Mouse (Mus musculus) brown adipose tissue, adult 24 weeks (tissue): ENCODE results near the gene Ildr2. TPM values are rescaled to one million over a fixed set of nuclear protein-coding genes. Genes with fewer than 3 reads are reported as not detected.

Experiments
- H3K27ac ChIP-seq: fragments of 200-500 bp; replicated peaks from 2 replicates; pipeline ENCODE4 v1.5.1; 2012; ENCODE audit warnings: low read depth, mild to moderate bottlenecking, low read length
- H3K4me1 ChIP-seq: fragments of 200-500 bp; 2 replicates; pipeline ENCODE4 v1.6.1; 2012; ENCODE audit warnings: low read length, mixed read lengths; ENCODE audit not compliant: control insufficient read depth, insufficient read depth, insufficient read length
- H3K4me3 ChIP-seq: fragments of 200-500 bp; 2 replicates; pipeline ENCODE4 v1.5.1; 2012; ENCODE audit warnings: low read depth, mild to moderate bottlenecking, low read length, moderate library complexity; ENCODE audit not compliant: insufficient read depth
- polyA plus RNA-seq: library from polyadenylated mRNA; stranded (reverse); fragments of >200 nt; gene quantifications from 2 replicates; pipeline ENCODE4 v1.2.4, GENCODE M21; 2012; ENCODE audit not compliant: missing spikeins, insufficient read depth, insufficient read length

The Ildr2 gene
- polyA plus RNA-seq, 1 experiment: 2.0 TPM

DNA sequence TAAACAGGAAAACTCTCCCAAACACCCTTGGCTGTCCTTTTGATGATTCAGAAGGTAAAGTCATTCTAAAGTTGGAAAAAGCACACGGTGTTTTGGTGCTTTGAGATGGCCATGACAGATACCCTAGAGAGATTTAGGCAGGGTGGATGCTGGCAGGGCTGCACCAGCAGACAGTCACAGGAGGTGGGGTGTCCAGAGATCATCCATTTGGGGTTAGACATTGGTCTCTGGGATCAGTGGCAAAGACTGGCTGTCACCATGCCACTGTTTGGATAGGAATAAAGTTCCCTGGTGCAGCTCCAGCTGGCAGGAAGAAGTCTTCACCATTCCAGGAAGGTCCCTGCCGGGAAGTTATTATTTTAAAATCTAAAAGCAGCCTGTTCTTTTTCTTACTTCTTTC, 24.8 kb downstream of the Ildr2 start:
- Histone ChIP-seq H3K4me3 (no peak overlapping the region), H3K4me1 (peaks cover 8% of the 10 kb centered on the region), H3K27ac (no peak overlapping the region)

DNA sequence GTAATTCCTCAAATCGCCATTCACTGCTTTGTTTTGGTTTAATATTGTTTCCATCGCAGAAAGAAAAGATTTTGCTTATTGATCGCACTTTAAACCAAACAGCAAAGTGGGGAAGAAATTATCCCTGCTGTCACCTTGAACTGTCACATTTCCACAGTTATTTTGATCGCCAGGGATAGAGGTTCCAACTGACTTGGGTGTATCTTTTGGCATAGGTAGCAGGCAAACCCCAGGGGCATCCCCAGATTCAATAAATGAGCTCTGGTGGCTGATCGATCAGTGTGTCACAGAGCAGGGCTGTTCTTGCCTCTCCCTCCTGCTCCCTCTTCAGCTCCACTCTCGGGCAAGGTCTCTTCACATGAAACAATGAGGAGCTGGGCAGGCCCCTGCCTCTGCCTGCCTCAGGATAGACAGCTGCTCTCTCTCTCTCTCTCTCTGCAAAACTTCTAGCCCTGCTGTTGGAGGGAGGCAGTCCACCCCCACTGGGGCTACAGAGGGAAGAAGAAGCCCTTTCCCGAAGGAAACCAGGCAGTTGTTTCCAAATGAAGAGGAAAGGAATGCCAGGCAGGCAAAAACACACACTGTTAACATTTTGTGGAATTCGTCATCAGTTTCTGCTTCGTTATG, 25.8 kb downstream of the Ildr2 start:
- peaks cover 8% of the 10 kb centered on the region for H3K4me1 ChIP-seq
- no peak overlapping the region for H3K4me3 ChIP-seq
- H3K27ac ChIP-seq: no peak overlapping the region

DNA sequence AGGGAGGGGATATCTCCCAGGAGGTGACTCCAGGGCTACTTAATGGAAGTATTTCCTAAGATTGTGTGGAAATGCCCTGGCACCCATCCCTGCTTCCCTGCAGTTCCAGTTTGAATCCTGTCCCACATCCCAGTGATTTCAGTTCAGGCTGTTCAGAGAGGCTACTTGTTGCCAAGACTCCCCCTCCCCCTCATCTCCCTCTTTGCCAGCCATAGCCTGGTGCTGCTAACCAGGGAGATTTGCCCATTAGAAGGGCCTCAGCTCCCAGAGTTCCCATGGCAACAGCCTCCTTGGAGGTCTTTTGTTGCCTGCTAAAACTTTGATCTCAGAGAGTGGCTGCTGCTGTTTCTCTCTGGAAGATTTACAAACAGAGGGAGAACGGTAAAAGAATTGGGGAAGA, 26.6 kb downstream of the Ildr2 start:
- H3K4me1 ChIP-seq: peaks cover 8% of the 10 kb centered on the region
- no peak overlapping the region for H3K4me3 ChIP-seq
- H3K27ac ChIP-seq: no peak overlapping the region

DNA sequence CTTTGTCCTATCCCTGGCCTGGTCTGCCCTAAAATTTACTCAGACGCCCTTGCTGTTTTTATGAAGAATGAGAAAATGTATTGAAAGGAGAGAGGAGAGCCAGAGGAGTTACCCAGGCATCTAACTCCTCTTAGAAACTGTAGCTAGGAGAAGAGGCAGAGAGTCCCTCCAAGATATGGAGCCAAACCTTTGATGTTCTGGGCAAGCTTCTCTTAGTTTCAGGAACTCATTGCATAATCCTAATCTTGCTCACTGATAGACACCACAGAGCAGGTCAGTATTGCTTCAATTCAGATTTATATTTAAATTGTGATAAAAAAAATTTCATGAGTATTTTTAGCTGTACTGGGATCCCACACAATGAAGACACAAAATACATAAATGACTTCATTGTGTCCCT, 27.3 kb downstream of the Ildr2 start:
- no peak overlapping the region for H3K27ac ChIP-seq
- peaks cover 8% of the 10 kb centered on the region for H3K4me1 ChIP-seq
- H3K4me3 ChIP-seq: no peak overlapping the region

DNA sequence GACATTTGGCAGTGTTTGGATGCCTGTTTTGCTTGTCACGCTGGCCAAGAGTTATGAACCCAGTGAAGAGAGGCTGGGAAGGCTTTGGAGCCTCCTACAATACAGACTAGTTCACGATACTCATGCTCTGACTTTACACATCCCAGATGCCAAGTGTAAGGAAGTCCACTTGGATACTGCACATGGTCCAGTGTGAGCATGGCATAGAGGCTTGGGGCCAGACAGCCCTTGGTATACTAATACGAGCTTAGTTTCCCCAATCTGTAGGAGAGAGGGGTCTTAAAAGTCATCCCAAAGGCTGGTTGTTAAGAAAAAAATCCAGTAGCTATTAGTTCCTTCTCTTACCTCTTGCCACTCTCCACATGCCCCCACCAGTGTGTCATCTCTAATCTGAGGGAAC, 27.9 kb downstream of the Ildr2 start:
- H3K27ac ChIP-seq: no peak overlapping the region
- H3K4me1 ChIP-seq: peaks cover 8% of the 10 kb centered on the region
- H3K4me3 ChIP-seq: no peak overlapping the region

DNA sequence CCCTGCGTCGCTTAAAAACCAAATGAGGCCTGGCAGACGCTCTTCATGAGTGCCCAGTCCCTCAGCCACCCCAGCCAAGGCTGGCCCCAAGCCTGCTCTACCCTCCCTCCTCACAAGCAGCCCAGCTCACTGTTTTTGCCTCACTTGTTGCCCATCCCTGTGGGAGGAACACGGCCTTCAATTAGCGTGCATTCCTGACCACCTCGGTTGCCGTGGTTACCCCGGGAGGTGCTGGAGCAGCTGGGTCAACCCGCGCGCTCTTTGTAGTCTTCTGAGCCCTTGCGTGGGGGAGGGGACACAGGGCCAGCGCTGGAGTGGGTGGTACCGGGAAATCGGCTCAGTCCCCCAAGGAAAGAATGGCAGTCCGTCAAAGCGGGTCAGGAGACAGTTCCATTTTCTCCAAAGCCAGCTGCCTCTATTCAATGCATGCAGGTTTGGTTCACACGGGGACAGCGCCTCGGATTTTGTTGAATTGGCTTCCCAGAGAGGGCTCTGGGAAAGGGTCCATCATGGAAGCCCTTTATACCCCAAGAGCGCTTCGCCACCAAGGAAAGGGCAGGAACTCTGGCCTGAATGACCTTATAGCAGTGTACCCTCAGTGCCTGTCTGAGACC, 28.8 kb downstream of the Ildr2 start:
- Histone ChIP-seq H3K4me3 (no peak overlapping the region), H3K27ac (no peak overlapping the region), H3K4me1 (peaks cover 8% of the 10 kb centered on the region)

DNA sequence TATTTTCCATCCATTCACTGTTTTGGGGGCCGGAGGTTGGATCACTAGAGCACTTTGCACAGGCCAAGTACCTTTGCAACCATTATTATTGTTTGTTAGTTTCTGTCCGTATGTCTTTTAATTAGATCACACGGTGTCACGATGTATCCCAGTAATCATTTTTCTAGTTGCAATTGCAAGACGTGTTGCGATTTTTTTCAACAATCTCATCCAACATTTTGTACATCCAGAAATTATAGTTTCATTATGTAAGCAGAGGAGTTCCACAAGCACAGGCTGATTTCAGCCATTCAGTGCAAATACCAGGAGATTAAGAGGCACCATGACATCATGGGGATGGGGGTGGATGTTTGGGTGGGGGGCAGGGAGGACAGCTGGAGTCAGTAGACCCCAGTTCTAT, 29.5 kb downstream of the Ildr2 start:
- Histone ChIP-seq H3K4me1 (peaks cover 8% of the 10 kb centered on the region), H3K27ac (no peak overlapping the region), H3K4me3 (no peak overlapping the region)

DNA sequence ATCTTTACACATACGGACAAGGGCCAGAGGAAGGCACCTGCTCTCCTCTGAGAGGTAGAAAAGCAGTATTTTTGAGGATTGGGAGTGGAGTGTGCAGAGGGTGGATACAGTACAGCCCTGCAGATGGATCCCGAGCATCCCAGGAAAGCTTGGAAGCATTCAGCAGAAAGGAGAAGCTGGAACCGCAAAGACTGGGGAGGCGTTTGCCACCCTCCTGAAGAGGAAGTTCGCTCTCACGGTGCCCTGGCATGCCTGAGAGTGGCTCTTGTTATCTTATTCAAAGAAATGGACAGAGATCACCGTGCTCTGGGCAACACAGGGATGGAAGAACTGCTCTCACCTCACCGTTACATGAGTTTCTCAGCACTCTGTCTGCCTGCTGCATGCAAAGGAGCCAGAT, 30.5 kb downstream of the Ildr2 start:
- Histone ChIP-seq H3K27ac (no peak overlapping the region), H3K4me1 (peaks cover 6% of the 10 kb centered on the region; the same call in 1 of the 2 replicates), H3K4me3 (no peak overlapping the region)

DNA sequence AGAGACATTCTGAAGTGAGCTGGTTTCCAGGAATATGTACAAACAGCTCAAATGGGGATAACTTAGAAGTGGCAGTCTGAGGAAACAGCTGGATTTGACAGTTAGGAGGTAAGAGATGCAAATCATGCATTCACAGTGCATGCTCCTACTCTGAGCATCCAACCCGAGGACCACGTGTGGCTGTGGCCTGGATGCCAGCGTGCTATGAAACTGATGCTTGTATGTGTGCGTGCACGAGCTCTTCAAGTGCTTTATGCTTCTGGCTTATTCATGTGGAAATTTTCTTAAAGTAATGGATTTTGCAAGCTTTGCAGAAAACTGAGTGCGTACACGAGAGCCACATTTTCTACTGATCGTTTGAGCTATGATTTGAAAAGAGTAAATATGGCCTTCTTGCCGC, 32.3 kb downstream of the Ildr2 start:
- H3K4me1 ChIP-seq: peaks cover 6% of the 10 kb centered on the region; the same call in 1 of the 2 replicates
- no peak overlapping the region for H3K4me3 ChIP-seq
- no peak overlapping the region for H3K27ac ChIP-seq

DNA sequence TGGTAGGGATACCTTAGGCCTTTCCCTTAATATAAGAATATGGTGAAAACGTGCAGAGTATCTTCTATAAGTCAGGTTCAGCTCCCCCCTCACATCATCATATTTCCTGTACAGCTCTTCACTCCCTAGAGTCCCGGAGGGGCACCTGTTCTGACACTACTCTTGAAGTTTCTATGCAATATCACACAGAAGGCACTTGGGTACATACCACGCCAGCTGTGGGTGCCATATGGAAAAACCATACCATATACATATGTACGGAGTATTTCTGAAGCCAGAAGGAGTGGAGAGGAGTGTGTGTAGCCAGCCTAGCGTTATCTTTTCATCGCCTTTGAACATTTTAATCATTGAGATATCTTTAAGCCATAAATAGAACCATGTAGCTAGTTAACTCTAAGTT, 36.6 kb downstream of the Ildr2 start:
- no peak overlapping the region for H3K4me3 ChIP-seq
- no peak overlapping the region for H3K27ac ChIP-seq
- no peaks in the 10 kb centered on the region for H3K4me1 ChIP-seq

DNA sequence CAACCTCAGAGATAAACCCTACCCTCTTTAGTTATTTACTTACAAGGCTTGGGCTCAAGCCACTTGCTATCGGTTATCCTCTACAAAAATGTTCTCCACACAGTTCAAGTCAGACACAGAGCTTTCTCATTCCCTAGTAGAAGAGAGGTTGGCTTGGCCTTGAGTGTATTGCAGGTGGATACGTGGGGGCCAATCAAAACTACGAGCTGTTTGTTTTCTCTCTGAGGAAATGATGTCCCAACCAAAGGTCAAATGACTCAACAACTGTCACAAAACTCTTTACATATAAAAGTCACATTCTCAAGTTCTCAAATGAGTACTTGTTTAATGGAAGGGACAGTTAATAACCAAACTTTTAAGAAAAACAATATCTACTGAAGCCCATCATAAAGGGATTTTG, 39.1 kb downstream of the Ildr2 start:
- no peak overlapping the region for H3K27ac ChIP-seq
- no peak overlapping the region for H3K4me3 ChIP-seq
- H3K4me1 ChIP-seq: no peaks in the 10 kb centered on the region

DNA sequence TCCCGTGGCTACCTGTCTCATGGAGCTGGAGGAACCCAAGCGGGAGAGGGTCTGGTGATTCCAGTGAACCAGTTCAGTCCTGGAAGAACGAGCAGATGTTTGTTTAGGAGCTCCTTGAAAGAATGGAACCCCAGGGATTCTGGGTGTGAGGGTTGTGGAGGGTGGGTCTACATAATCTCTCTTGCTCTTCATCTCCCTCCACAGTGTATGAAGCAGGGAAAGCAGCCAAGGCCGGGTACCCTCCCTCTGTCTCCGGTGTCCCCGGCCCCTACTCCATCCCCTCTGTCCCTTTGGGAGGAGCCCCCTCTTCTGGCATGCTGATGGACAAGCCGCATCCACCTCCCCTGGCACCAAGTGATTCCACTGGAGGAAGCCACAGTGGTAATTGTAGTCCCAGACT, 41.6 kb downstream of the Ildr2 start:
- Histone ChIP-seq H3K27ac (no peak overlapping the region), H3K4me3 (no peak overlapping the region), H3K4me1 (no peaks in the 10 kb centered on the region)

DNA sequence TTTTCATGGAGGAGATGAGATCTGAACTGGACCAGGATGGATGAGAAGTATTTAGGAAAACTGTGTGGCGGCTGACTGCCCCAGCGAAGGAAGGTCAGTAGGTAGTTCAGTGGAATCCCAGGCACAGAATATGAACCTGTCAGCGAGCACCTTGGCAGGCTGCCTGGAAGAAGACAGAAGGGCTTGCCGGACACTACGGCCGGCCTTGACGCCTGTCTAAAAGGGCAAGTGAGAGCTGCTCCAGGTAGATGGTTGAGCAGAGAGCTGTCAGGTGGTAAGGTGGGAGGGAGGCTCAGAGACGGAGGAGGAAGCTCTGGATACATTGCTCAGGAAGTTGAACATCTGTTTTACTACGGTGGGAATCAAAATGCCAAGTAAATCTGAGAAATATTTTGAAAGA, 42.4 kb downstream of the Ildr2 start:
- no peaks in the 10 kb centered on the region for H3K4me1 ChIP-seq
- no peak overlapping the region for H3K27ac ChIP-seq
- no peak overlapping the region for H3K4me3 ChIP-seq

DNA sequence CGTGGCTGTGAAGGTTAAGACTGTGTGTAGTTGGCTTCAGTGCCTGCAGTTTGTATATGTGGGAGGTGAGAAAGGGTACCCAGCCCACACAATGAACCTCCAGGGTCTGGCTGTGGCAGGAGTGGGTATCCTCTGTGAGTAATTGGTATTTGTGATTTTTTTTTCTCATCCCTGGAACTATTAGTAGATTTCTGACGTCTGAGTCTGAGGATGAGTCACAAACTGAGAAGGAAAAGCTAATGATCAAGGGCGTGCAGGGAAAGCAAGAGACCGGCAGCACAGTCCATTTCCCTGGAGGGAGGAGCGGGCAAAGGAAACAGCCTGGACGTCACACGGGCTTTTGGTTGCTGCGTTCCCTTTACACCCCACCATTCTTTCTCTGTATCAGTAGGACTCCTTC, 43.0 kb downstream of the Ildr2 start:
- Histone ChIP-seq H3K4me1 (no peaks in the 10 kb centered on the region), H3K27ac (no peak overlapping the region), H3K4me3 (no peak overlapping the region)

DNA sequence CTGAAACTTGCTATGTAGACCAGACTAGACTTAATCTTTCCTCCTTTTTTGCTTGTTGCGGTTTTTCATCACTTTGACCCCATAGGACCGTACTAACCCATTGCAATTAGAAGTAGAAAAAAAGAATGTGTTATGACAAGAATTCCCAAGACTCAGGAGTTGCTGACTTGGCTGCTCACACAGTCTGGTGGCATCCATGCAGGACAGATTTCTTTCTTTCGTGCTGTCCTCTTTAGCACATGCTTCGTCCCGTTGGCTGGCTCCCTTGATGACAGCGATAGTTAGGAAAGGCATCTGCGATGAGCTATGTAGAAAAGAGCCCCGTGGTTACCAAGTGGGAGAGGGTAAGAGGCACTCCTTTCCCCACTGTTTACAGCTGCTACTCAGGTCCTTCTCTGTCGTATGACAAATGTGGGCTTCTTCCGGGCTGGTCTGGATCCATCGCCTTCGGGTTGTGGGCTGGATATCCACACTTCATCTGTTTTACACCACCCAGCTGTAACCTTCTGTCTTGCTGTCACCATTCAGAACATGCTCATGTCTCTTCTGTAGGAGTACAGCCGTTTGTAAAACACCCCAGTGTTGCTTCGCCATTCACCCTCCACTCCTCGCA, 43.7 kb downstream of the Ildr2 start:
- Histone ChIP-seq H3K27ac (no peak overlapping the region), H3K4me1 (no peaks in the 10 kb centered on the region), H3K4me3 (no peak overlapping the region)

DNA sequence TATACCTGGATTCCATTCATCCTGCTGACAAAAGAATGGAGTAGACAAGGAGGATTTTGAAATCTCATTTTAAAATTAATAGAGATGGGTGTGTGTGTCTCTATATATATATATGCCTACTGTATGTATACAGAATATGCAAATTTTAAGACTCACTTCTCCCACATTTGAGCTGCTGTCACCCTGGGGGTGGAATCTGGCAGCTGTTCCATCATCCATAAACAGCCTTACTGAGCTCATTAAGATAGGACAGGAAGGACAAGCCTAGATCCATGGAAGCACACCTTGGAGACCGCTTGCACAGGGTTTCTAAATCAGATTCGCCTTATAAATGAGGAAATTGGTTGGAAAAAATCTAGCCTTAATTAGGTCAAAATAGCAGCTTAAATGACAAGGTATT, 44.9 kb downstream of the Ildr2 start:
- Histone ChIP-seq H3K4me3 (no peak overlapping the region), H3K27ac (no peak overlapping the region), H3K4me1 (no peaks in the 10 kb centered on the region)
